Mouse (Mus musculus): Measurements from ENCODE around the gene Baiap2l1. TPM values are rescaled to one million over a fixed set of nuclear protein-coding genes. Genes with fewer than 3 reads are reported as not detected.

Gene Baiap2l1
- polyA plus RNA-seq, 1 experiment from 2014 or later = 13.3 TPM

- no peak for DNase-seq
- H3K9ac ChIP-seq (replicated peaks) = no peak overlapping the region
- TF ChIP-seq EP300 (IDR thresholded peaks at IDR 0.05; ENCODE audit: low read depth) (no peak), CTCF (IDR thresholded peaks at IDR 0.05; ENCODE audit: low read depth) (no peak)
- 75% methylated on average over 8 of the region's 8 CpGs for WGBS (ENCODE audit: insufficient replicate concordance)
- H3K27me3 ChIP-seq (ENCODE audit: insufficient read depth, low read length) = no peaks in the 10 kb centered on the region
- no peak overlapping the region for H3K4me2 ChIP-seq (ENCODE audit: low read depth, low read length)
- no peaks in the 10 kb centered on the region for H3K9me3 ChIP-seq (ENCODE audit: low read length)
- H3K4me3 ChIP-seq (ENCODE audit: low read depth, low read length) = no peak overlapping the region
- ATAC-seq = no peak
- 0 out of 2 replicates have a peak, but pooled peaks cover 4% of the 10 kb centered on the region for H3K4me1 ChIP-seq (ENCODE audit: insufficient read depth)
- peaks cover 30% of the 10 kb centered on the region for H3K36me3 ChIP-seq (replicated peaks; ENCODE audit: insufficient read depth, low read length)
- no peak overlapping the region for H3K27ac ChIP-seq (ENCODE audit: low read depth)
Measured at GRCm38 (mm10) chr5:144270420-144270819, 87.5 kb downstream of the Baiap2l1 start.

GRCm38 (mm10) chr5:144269926-144270325, 88.0 kb downstream of the Baiap2l1 start:
- H3K36me3 ChIP-seq (replicated peaks; ENCODE audit: insufficient read depth, low read length) = peaks cover 28% of the 10 kb centered on the region
- DNase-seq = no peak
- WGBS (ENCODE audit: insufficient replicate concordance) = 87% methylated on average over 7 of the region's 7 CpGs

GRCm38 (mm10) chr5:144267535-144268241, 90.2 kb downstream of the Baiap2l1 start:
- TF ChIP-seq EP300 (IDR thresholded peaks at IDR 0.05; ENCODE audit: low read depth) (no peak), CTCF (IDR thresholded peaks at IDR 0.05; ENCODE audit: low read depth) (no peak)
- no peaks in the 10 kb centered on the region for H3K9me3 ChIP-seq (ENCODE audit: low read length)
- H3K4me3 ChIP-seq (ENCODE audit: low read depth, low read length) = no peak overlapping the region
- H3K4me2 ChIP-seq (ENCODE audit: low read depth, low read length) = no peak overlapping the region
- H3K36me3 ChIP-seq (replicated peaks; ENCODE audit: insufficient read depth, low read length) = peaks cover 36% of the 10 kb centered on the region
- DNase-seq (no peak), ATAC-seq (no peak)
- 73% methylated on average over 8 of the region's 8 CpGs for WGBS (ENCODE audit: insufficient replicate concordance)
- H3K27me3 ChIP-seq (ENCODE audit: insufficient read depth, low read length) = no peaks in the 10 kb centered on the region
- H3K27ac ChIP-seq (ENCODE audit: low read depth) = no peak overlapping the region
- 0 out of 2 replicates have a peak, but pooled peaks cover 4% of the 10 kb centered on the region for H3K4me1 ChIP-seq (ENCODE audit: insufficient read depth)
- H3K9ac ChIP-seq (replicated peaks) = no peak overlapping the region

More at GRCm38 (mm10) chr5:144269926-144270325, 88.0 kb downstream of the Baiap2l1 start:
- no peaks in the 10 kb centered on the region for H3K9me3 ChIP-seq (ENCODE audit: low read length)
- no peak overlapping the region for H3K4me2 ChIP-seq (ENCODE audit: low read depth, low read length)
- H3K27ac ChIP-seq (ENCODE audit: low read depth) = no peak overlapping the region
- no peak for ATAC-seq
- H3K4me3 ChIP-seq (ENCODE audit: low read depth, low read length) = no peak overlapping the region
- no peak overlapping the region for H3K9ac ChIP-seq (replicated peaks)
- TF ChIP-seq EP300 (IDR thresholded peaks at IDR 0.05; ENCODE audit: low read depth) (no peak), CTCF (IDR thresholded peaks at IDR 0.05; ENCODE audit: low read depth) (no peak)
- 0 out of 2 replicates have a peak, but pooled peaks cover 4% of the 10 kb centered on the region for H3K4me1 ChIP-seq (ENCODE audit: insufficient read depth)
- no peaks in the 10 kb centered on the region for H3K27me3 ChIP-seq (ENCODE audit: insufficient read depth, low read length)

- H3K4me2 ChIP-seq (ENCODE audit: low read depth, low read length) = no peak overlapping the region
- WGBS (ENCODE audit: insufficient replicate concordance) = 78% methylated on average over 13 of the region's 13 CpGs
- no peaks in the 10 kb centered on the region for H3K27me3 ChIP-seq (ENCODE audit: insufficient read depth, low read length)
- no peak for DNase-seq
- no peak overlapping the region for H3K9ac ChIP-seq (replicated peaks)
- TF ChIP-seq CTCF (IDR thresholded peaks at IDR 0.05; ENCODE audit: low read depth) (no peak), EP300 (IDR thresholded peaks at IDR 0.05; ENCODE audit: low read depth) (no peak)
- no peak overlapping the region for H3K4me3 ChIP-seq (ENCODE audit: low read depth, low read length)
- H3K4me1 ChIP-seq (ENCODE audit: insufficient read depth) = peaks cover 9% of the 10 kb centered on the region
- no peak overlapping the region for H3K27ac ChIP-seq (ENCODE audit: low read depth)
- no peaks in the 10 kb centered on the region for H3K9me3 ChIP-seq (ENCODE audit: low read length)
- no peak for ATAC-seq
- peaks cover 40% of the 10 kb centered on the region for H3K36me3 ChIP-seq (replicated peaks; ENCODE audit: insufficient read depth, low read length)
Measured at GRCm38 (mm10) chr5:144263496-144263895, 94.4 kb downstream of the Baiap2l1 start.

- 81% methylated on average over 9 of the region's 9 CpGs for WGBS (ENCODE audit: insufficient replicate concordance)
- no peak for ATAC-seq
- DNase-seq = no peak
- H3K27ac ChIP-seq (ENCODE audit: low read depth) = no peak overlapping the region
- peaks cover 13% of the 10 kb centered on the region for H3K4me1 ChIP-seq (ENCODE audit: insufficient read depth)
- no peaks in the 10 kb centered on the region for H3K27me3 ChIP-seq (ENCODE audit: insufficient read depth, low read length)
- no peak overlapping the region for H3K4me2 ChIP-seq (ENCODE audit: low read depth, low read length)
- peaks cover 42% of the 10 kb centered on the region for H3K36me3 ChIP-seq (replicated peaks; ENCODE audit: insufficient read depth, low read length)
- H3K9ac ChIP-seq (replicated peaks) = no peak overlapping the region
- H3K4me3 ChIP-seq (ENCODE audit: low read depth, low read length) = no peak overlapping the region
- TF ChIP-seq CTCF (IDR thresholded peaks at IDR 0.05; ENCODE audit: low read depth) = no peak
- TF ChIP-seq EP300 (IDR thresholded peaks at IDR 0.05; ENCODE audit: low read depth) = no peak
- H3K9me3 ChIP-seq (ENCODE audit: low read length) = no peaks in the 10 kb centered on the region
Measured at GRCm38 (mm10) chr5:144263082-144263481, 94.8 kb downstream of the Baiap2l1 start.

- no peak for TF ChIP-seq CTCF (IDR thresholded peaks at IDR 0.05; ENCODE audit: low read depth)
- TF ChIP-seq EP300 (IDR thresholded peaks at IDR 0.05; ENCODE audit: low read depth) = no peak
- peaks cover 32% of the 10 kb centered on the region for H3K36me3 ChIP-seq (replicated peaks; ENCODE audit: insufficient read depth, low read length)
- no peak overlapping the region for H3K4me3 ChIP-seq (ENCODE audit: low read depth, low read length)
- no peak for DNase-seq
- no peak overlapping the region for H3K4me2 ChIP-seq (ENCODE audit: low read depth, low read length)
- no peak for ATAC-seq
- peaks cover 26% of the 10 kb centered on the region for H3K4me1 ChIP-seq (ENCODE audit: insufficient read depth)
- no peak overlapping the region for H3K9ac ChIP-seq (replicated peaks)
- H3K27me3 ChIP-seq (ENCODE audit: insufficient read depth, low read length) = no peaks in the 10 kb centered on the region
- H3K9me3 ChIP-seq (ENCODE audit: low read length) = no peaks in the 10 kb centered on the region
- WGBS (ENCODE audit: insufficient replicate concordance) = 77% methylated on average over 5 of the region's 5 CpGs
- no peak overlapping the region for H3K27ac ChIP-seq (ENCODE audit: low read depth)
Measured at GRCm38 (mm10) chr5:144261829-144262228, 96.1 kb downstream of the Baiap2l1 start.

Measured in liver, postnatal 0 days (tissue).